Mouse (Mus musculus) liver, postnatal 0 days (tissue): Measurements from ENCODE around the gene Gm17364.

Experiments
- CTCF ChIP-seq: sonication (generic); IDR thresholded peaks from 2 replicates; pipeline ENCODE4 v1.5.1; 2016; ENCODE audit warnings: antibody characterized with exemption, low read depth
- EP300 ChIP-seq: IDR thresholded peaks from 2 replicates; pipeline ENCODE4 v1.6.1; 2016; ENCODE audit warnings: antibody characterized with exemption, low read depth, mild to moderate bottlenecking

GRCm38 (mm10) chr13:41273927-41274650 lies at the start of gene Gm17364:
- TF ChIP-seq CTCF = no peak
- TF ChIP-seq EP300 = no peak
